Mouse (Mus musculus): ENCODE measurements at regions not wholly inside any gene's neighbourhood (a gene's known extent, or its start where the extent isn't known, plus 50 kb on each side); places are given as distances from the start of the nearest gene placed in this dataset.
A peak's percentile ranks its signal among the peaks of the same experiment; 100 is the strongest.

DNA sequence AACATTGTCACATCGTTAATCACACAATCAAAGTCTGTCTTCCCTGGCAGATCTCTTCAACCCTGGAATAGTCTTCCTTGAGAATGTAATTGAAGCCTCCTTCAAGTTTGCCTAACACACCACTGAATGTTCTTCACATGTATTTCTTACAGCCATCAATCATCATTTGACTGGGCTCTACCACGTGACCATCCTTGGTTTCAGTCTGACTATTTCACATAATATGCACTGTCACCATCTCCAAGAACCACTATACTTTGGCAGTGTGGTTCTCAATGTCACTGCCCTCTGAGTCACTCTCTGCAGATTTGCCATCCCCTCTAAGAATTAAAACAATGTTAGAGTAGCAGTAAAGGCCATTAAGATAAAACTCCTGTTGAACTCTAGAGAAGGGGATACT, 154.6 kb upstream of the Tyw5 start (continued):
- no peak for TF ChIP-seq HCFC1 (IDR thresholded peaks at IDR 0.05; ENCODE audit: low read depth, low read length)
- TF ChIP-seq ZC3H11A (IDR thresholded peaks at IDR 0.05; ENCODE audit: low read depth, low read length), result no peak
- no peak for TF ChIP-seq CHD2 (IDR thresholded peaks at IDR 0.05; ENCODE audit: low read length)
- no peak for TF ChIP-seq CHD1 (IDR thresholded peaks at IDR 0.05; ENCODE audit: low read depth, low read length)
- TF ChIP-seq MAX (IDR thresholded peaks at IDR 0.05; ENCODE audit: low read length), result peak; percentile 89
- no peak for TF ChIP-seq SIN3A (IDR thresholded peaks at IDR 0.05; ENCODE audit: low read length)
- TF ChIP-seq JUND (conservative IDR thresholded peaks at IDR 0.05; ENCODE audit: low read depth, low read length), result peak; percentile 70
- no peak for TF ChIP-seq RCOR1 (conservative IDR thresholded peaks at IDR 0.05; ENCODE audit: low read depth, low read length)
- no peak for TF ChIP-seq MAZ (IDR thresholded peaks at IDR 0.05; ENCODE audit: low read depth, low read length)
- TF ChIP-seq MEF2A (IDR thresholded peaks at IDR 0.05; ENCODE audit: borderline replicate concordance, low read depth, low read length), result no peak
- TF ChIP-seq KAT2A (IDR thresholded peaks at IDR 0.05; ENCODE audit: insufficient replicate concordance, low read length), result no peak
- no peak for TF ChIP-seq RAD21 (IDR thresholded peaks at IDR 0.05; ENCODE audit: low read depth, low read length)

DNA sequence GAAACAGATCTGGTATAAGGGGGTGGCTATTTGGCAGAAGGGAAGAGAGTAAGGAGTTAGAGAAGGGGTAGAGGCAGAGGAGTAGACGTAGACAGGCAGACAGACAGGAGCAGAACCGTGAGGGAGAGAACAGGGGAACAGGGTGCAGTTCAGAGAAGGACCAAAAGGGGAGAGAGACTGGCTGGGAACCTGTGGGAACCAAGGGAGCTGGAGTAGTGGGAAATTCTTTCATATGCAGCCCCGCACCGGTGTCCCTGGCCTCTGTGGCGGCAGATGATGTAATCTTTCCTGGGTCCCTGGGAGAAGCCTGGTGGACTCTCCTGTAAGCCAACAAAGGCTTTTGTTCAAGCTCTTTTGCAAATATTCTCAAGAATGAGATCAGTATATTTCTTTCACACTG, 157.8 kb upstream of the Tyw5 start:
- dilution Hi-C loops (cut with MboI; ENCODE audit: extremely low pct_ligation_motif_present, extremely low pct_unique_long_range_greater_than_20kb, low sequenced_read_pairs), result no loop called here
- TF ChIP-seq ZMIZ1 (IDR thresholded peaks at IDR 0.05; ENCODE audit: low read depth, low read length) (no peak), GABPA (IDR thresholded peaks at IDR 0.05; ENCODE audit: insufficient replicate concordance, low read depth, low read length) (no peak), TBP (conservative IDR thresholded peaks at IDR 0.05; ENCODE audit: low read depth, low read length) (no peak), ZKSCAN1 (IDR thresholded peaks at IDR 0.05; ENCODE audit: borderline replicate concordance, low read depth, low read length) (no peak), MAZ (IDR thresholded peaks at IDR 0.05; ENCODE audit: low read depth, low read length) (no peak), USF1 (IDR thresholded peaks at IDR 0.05; ENCODE audit: low read depth, low read length) (no peak), USF2 (conservative IDR thresholded peaks at IDR 0.05; ENCODE audit: low read depth, low read length) (no peak), POLR2AphosphoS2 (IDR thresholded peaks at IDR 0.05; ENCODE audit: low read depth, low read length) (no peak), CTCF (conservative IDR thresholded peaks at IDR 0.05 in 1 of 2, IDR thresholded peaks at IDR 0.05 in 1 of 2; ENCODE audit: low read depth in 2 of 2, low read length in 2 of 2) (no peak), HCFC1 (IDR thresholded peaks at IDR 0.05; ENCODE audit: low read depth, low read length) (no peak), IRF4 (IDR thresholded peaks at IDR 0.05; ENCODE audit: low read depth, low read length) (no peak), CHD2 (IDR thresholded peaks at IDR 0.05; ENCODE audit: low read length) (no peak), MEF2A (IDR thresholded peaks at IDR 0.05; ENCODE audit: borderline replicate concordance, low read depth, low read length) (no peak), MYC (IDR thresholded peaks at IDR 0.05; ENCODE audit: low read depth, low read length) (no peak), SIN3A (IDR thresholded peaks at IDR 0.05; ENCODE audit: low read length) (no peak)
- Histone ChIP-seq H3K9ac (ENCODE audit: insufficient read depth, low read depth) (no peak overlapping the region), H3K4me2 (ENCODE audit: insufficient read depth, low read depth, poor library complexity, severe bottlenecking) (no peak overlapping the region), H3K4me1 (ENCODE audit: control insufficient read depth in 1 of 2, insufficient read depth in 2 of 2) (peaks cover 8 to 13% of the 10 kb centered on the region in 2 experiments), H3K79me2 (replicated peaks; ENCODE audit: control insufficient read depth, extremely low read depth, insufficient read depth, poor library complexity, severe bottlenecking) (no peaks in the 10 kb centered on the region), H3K36me3 (replicated peaks in 1 of 2; ENCODE audit: control insufficient read depth in 1 of 2, insufficient read depth in 1 of 2, low read length in 1 of 2) (no peaks in the 10 kb centered on the region), H3K9me3 (replicated peaks; ENCODE audit: low read length) (peaks cover 6% of the 10 kb centered on the region), H3K27ac (ENCODE audit: insufficient read depth, low read depth) (no peak overlapping the region), H3K4me3 (replicated peaks in 1 of 3; ENCODE audit: low read depth in 2 of 3, low read length in 2 of 3, poor library complexity in 1 of 3) (no peak overlapping the region), H3K27me3 (replicated peaks) (no peaks in the 10 kb centered on the region)
- no peak for DNase-seq (ENCODE audit: extremely low read depth)
- in situ Hi-C loops (cut with MboI; ENCODE audit: low pct_ligation_motif_present, low pct_unique_long_range_greater_than_20kb, low sequenced_read_pairs), result no loop called here

Data from CH12.LX (cell line).